Mouse (Mus musculus) lung, embryonic 14.5 days (tissue): ENCODE data around the gene Gm11034. TPM values are rescaled to one million over a fixed set of nuclear protein-coding genes. Genes with fewer than 3 reads are reported as not detected.

Source experiments
- ATAC-seq: fragments of 200-750 bp; cut with Nextera tagmentation; 2 replicates; pipeline ENCODE4 v1.8.0; 2017; ENCODE audit warnings: mild to moderate bottlenecking, moderate TSS enrichment, moderate library complexity; ENCODE audit not compliant: insufficient read depth
- DNase-seq: peaks from one replicate; pipeline ENCODE4 v3.0.0-alpha.2; 2015
- H3K27ac ChIP-seq: fragments of 300-500 bp; sonication (generic); 2 replicates; pipeline ENCODE4 v1.5.1; 2014; ENCODE audit warnings: low read depth, mild to moderate bottlenecking, moderate library complexity
- H3K27me3 ChIP-seq: fragments of 300-500 bp; sonication (generic); 2 replicates; pipeline ENCODE4 v1.6.1; 2014; ENCODE audit warnings: low read length, control low read depth; ENCODE audit not compliant: insufficient read depth
- H3K36me3 ChIP-seq: fragments of 300-500 bp; sonication (generic); 2 replicates; pipeline ENCODE4 v1.6.1; 2014; ENCODE audit warnings: control low read depth; ENCODE audit not compliant: insufficient read depth
- H3K4me1 ChIP-seq: fragments of 300-500 bp; sonication (generic); 2 replicates; pipeline ENCODE4 v1.6.1; 2014; ENCODE audit warnings: antibody characterized with exemption, control low read depth; ENCODE audit not compliant: insufficient read depth
- H3K4me2 ChIP-seq: fragments of 300-500 bp; sonication (generic); 2 replicates; pipeline ENCODE4 v1.6.1; 2014; ENCODE audit warnings: mild to moderate bottlenecking
- H3K4me3 ChIP-seq: fragments of 300-500 bp; sonication (generic); 2 replicates; pipeline ENCODE4 v1.5.1; 2014; ENCODE audit warnings: low read depth, low read length
- H3K9ac ChIP-seq: fragments of 300-500 bp; sonication (generic); 2 replicates; pipeline ENCODE4 v1.6.1; 2014
- H3K9me3 ChIP-seq: fragments of 300-500 bp; sonication (generic); 2 replicates; pipeline ENCODE4 v1.6.1; 2016; ENCODE audit warnings: low read depth, low read length, control low read depth
- CTCF ChIP-seq: IDR thresholded peaks from 2 replicates; pipeline ENCODE4 v1.5.1; 2016; ENCODE audit warnings: antibody characterized with exemption, low read depth
- WGBS: fragments of 180-500 bp; shearing (Covaris S2); extraction: QIAGEN DNeasy Blood & Tissue Kit; methylation state at CpG from one replicate; pipeline ENCODE4 v1.1.7; 2014; 5-methylcytosine and 5-hydroxymethylcytosine counted together
- polyA plus RNA-seq: library from polyadenylated mRNA; unstranded; fragments of >200 nt; fragmentation: Nextera tagmentation; extraction: Ambion mirVana; gene quantifications from 2 replicates; pipeline ENCODE4 v1.2.1, GENCODE M21; 2014

Gm11034 gene
- polyA plus RNA-seq, 1 experiment from 2014 or later: not detected

DNA sequence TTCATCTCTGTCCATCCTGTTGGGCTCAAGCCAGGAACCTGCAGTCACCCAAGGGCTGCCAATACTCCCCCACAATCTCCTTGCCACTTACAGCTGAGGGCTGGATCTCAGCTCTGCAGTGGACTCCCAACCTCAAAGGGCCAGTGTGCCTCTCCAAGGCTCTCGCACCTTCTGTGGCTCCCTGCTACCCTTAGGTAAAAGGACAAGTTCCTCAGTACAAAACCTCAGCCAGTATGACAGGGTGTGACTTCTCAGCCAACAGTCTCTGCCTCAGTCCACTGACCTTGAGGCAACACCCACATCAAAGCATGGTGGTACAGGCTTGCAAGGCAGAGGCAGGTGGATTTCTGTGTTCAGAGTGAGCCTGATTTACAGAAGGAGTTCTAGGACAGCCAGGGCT, 1.6 kb downstream of the Gm11034 start:
- WGBS: 79% methylated on average over 1 of the region's 1 CpGs
- no peak for TF ChIP-seq CTCF
- no peak overlapping the region for H3K4me3 ChIP-seq

DNA sequence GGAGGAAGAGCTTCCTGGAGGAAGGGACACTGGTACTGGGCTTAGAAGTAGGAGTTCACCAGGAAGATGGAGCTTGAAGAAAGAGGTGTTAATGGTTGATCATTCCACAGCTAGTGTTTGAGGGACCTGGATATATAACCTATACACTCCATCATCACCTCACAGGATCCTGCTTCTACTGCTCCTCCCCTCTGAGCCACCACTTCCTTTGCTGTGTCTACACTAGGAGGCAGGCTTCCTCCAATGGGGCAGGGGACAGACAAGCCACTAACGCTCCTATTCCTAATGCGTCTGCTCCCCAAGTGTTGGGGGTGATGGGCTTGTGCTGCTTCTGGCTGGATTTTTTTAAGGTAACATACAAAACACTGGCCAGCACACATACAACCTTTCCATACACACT, 2.7 kb downstream of the Gm11034 start:
- DNase-seq (no peak), ATAC-seq (no peak)
- no peak for TF ChIP-seq CTCF
- Histone ChIP-seq H3K4me1 (no peaks in the 10 kb centered on the region), H3K4me2 (no peak overlapping the region), H3K36me3 (no peaks in the 10 kb centered on the region), H3K4me3 (no peak overlapping the region), H3K27ac (no peak overlapping the region), H3K9ac (no peak overlapping the region), H3K27me3 (no peaks in the 10 kb centered on the region), H3K9me3 (no peaks in the 10 kb centered on the region)
- 63% methylated on average over 2 of the region's 2 CpGs for WGBS

More for the DNA sequence above, 1.6 kb downstream of the Gm11034 start:
- no peak overlapping the region for H3K4me2 ChIP-seq
- DNase-seq (no peak), ATAC-seq (no peak)
- no peak overlapping the region for H3K27ac ChIP-seq
- H3K9me3 ChIP-seq: no peaks in the 10 kb centered on the region
- no peaks in the 10 kb centered on the region for H3K4me1 ChIP-seq
- no peak overlapping the region for H3K9ac ChIP-seq
- H3K27me3 ChIP-seq: no peaks in the 10 kb centered on the region
- no peaks in the 10 kb centered on the region for H3K36me3 ChIP-seq

DNA sequence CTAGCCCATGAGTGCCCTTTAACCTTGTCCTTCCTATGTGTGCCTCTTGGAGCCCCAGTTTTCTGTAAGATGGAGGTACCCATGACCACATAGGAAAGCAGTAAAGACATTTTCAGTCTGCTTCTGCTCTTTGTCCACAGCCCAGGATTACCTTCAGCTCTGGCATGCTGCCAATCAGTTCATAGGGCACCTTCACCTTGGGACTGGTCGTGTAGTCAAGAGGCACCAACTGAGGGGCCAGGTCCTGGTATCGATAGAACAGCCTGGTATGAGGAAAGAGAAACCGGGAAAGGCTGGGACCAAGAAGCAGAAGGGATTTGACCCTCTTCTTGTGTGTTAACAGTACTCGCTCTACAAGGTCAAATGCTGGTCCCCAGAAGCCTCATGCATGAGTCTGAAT, 3.2 kb downstream of the Gm11034 start:
- no peak for DNase-seq
- no peak overlapping the region for H3K4me3 ChIP-seq
- no peaks in the 10 kb centered on the region for H3K27me3 ChIP-seq
- no peak for TF ChIP-seq CTCF
- no peak for ATAC-seq
- H3K36me3 ChIP-seq: no peaks in the 10 kb centered on the region
- no peak overlapping the region for H3K27ac ChIP-seq
- 70% methylated on average over 4 of the region's 4 CpGs for WGBS
- no peak overlapping the region for H3K9ac ChIP-seq
- H3K4me2 ChIP-seq: no peak overlapping the region
- H3K9me3 ChIP-seq: no peaks in the 10 kb centered on the region
- no peaks in the 10 kb centered on the region for H3K4me1 ChIP-seq

DNA sequence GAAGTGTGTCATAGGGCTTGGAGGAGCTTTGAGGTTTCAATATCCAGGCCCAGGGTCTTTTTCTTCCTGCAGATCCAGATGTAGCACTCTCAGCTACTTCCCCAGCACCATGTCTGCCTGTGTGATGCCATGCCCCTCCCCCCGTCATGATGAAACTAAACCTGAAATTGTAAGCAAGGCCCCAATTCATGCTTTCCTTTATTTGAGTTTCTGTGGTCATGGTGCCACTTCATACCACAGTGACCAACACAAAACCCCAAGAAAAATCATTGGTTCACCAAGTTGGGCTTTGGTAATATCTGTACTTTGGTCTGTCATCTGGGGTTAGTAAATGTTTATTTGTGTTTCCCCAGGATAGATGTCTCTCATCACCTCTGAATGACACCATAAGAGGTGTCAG, 4.9 kb downstream of the Gm11034 start:
- WGBS: 56% methylated on average over 1 of the region's 1 CpGs
- no peaks in the 10 kb centered on the region for H3K27me3 ChIP-seq
- no peaks in the 10 kb centered on the region; the same call in 1 of the 2 replicates for H3K9me3 ChIP-seq
- H3K4me3 ChIP-seq: no peak overlapping the region
- no peak overlapping the region for H3K27ac ChIP-seq
- DNase-seq (no peak), ATAC-seq (no peak)
- no peak overlapping the region for H3K4me2 ChIP-seq
- H3K36me3 ChIP-seq: no peaks in the 10 kb centered on the region
- no peak for TF ChIP-seq CTCF
- no peaks in the 10 kb centered on the region for H3K4me1 ChIP-seq
- no peak overlapping the region for H3K9ac ChIP-seq

- H3K4me3 ChIP-seq: no peak overlapping the region
- 45% methylated on average over 8 of the region's 8 CpGs for WGBS
- DNase-seq (peak; percentile 2), ATAC-seq (no peak)
- no peak for TF ChIP-seq CTCF
- H3K9ac ChIP-seq: no peak overlapping the region
- no peak overlapping the region for H3K4me2 ChIP-seq
- H3K27ac ChIP-seq: no peak overlapping the region
- no peaks in the 10 kb centered on the region for H3K4me1 ChIP-seq
- no peaks in the 10 kb centered on the region for H3K36me3 ChIP-seq
- H3K27me3 ChIP-seq: no peaks in the 10 kb centered on the region
- H3K9me3 ChIP-seq: peaks cover 3% of the 10 kb centered on the region; the same call in 1 of the 2 replicates
These were observed 15.4 kb downstream of the Gm11034 start for GRCm38 (mm10) chr8:72197997-72198396.

DNA sequence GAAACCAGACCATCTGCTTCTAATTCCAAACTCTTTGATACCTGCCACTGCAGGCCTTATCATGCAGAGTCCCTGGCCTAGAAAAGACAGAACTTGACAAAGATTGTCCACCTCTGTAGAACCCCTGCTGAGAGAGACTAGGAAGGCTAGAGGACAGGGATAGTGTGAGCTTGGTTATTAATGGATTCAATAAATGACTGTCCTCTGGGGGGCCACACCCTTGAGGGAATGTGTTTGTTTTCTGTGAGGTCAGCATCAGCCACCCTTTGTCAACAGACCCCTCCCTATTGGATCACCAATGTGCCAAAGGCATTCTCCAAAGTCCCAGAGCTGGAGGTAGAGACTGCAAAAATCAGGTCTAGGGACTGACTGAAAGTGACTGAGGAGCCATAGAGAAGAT, 21.4 kb downstream of the Gm11034 start:
- H3K27ac ChIP-seq: no peak overlapping the region
- no peaks in the 10 kb centered on the region for H3K9me3 ChIP-seq
- no peaks in the 10 kb centered on the region for H3K36me3 ChIP-seq
- DNase-seq: no peak
- no peak for ATAC-seq
- H3K4me1 ChIP-seq: no peaks in the 10 kb centered on the region
- no peak overlapping the region for H3K4me2 ChIP-seq
- H3K4me3 ChIP-seq: no peak overlapping the region
- TF ChIP-seq CTCF: no peak
- H3K27me3 ChIP-seq: no peaks in the 10 kb centered on the region
- no peak overlapping the region for H3K9ac ChIP-seq

- Histone ChIP-seq H3K27ac (no peak overlapping the region), H3K4me3 (no peak overlapping the region), H3K36me3 (no peaks in the 10 kb centered on the region), H3K9me3 (no peaks in the 10 kb centered on the region), H3K27me3 (no peaks in the 10 kb centered on the region), H3K4me2 (no peak overlapping the region), H3K4me1 (no peaks in the 10 kb centered on the region), H3K9ac (no peak overlapping the region)
- DNase-seq: no peak
- WGBS: 41% methylated on average over 2 of the region's 2 CpGs
- TF ChIP-seq CTCF: no peak
- ATAC-seq: no peak; the same call in 1 of the 2 replicates
These were observed 23.3 kb downstream of the Gm11034 start for GRCm38 (mm10) chr8:72190215-72190539.
